Mouse (Mus musculus): ENCODE measurements at regions not wholly inside any gene's neighbourhood (a gene's known extent, or its start where the extent isn't known, plus 50 kb on each side); places are given as distances from the start of the nearest gene placed in this dataset.
A peak's percentile ranks its signal among the peaks of the same experiment; 100 is the strongest.

GRCm38 (mm10) chr3:149846941-149847539 is 856.7 kb upstream of the Adgrl2 start:
- H3K27ac ChIP-seq: no peak overlapping the region
- H3K4me2 ChIP-seq: no peak overlapping the region
- 39% methylated on average over 7 of the region's 7 CpGs for WGBS
- H3K4me1 ChIP-seq: peaks cover 18% of the 10 kb centered on the region
- no peaks in the 10 kb centered on the region; the same call in 1 of the 2 replicates for H3K27me3 ChIP-seq
- H3K4me3 ChIP-seq: no peak overlapping the region
- ATAC-seq (ENCODE audit: insufficient number of reproducible peaks, low FRiP score, low TSS enrichment, low read depth): no peak
- H3K36me3 ChIP-seq: no peaks in the 10 kb centered on the region
- no peaks in the 10 kb centered on the region for H3K9me3 ChIP-seq
- no peak overlapping the region for H3K9ac ChIP-seq

DNA sequence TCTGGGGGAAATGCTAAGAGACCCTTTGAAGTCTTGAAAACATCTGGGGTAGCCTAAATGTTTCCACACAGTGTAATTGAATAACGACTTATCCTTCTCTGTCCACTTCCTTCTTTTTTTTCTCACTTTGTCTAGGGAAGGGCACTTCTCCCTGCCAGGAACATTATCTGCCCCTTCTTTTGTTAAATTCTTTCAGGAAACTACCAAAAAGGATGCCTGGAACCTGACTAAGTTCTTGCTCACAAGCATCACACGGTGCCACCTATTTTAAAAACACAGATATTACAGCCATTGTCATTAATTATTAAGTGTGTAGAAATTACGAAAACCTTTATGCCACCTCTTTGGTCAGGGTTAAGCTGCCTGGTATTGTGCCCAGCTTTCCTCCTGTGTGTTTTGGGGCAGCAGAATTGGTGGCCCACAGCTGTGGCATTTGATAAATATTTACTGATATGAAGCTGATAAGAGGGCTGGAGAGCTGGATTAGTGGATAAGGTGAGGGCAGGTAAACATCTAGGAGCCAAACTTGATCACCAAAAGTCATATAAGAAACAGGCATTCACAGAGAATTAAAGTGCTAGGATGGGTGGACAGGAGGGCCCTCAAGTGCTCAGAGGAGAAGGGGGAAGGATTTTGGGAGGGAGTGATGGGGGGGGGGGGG is 855.6 kb upstream of the Adgrl2 start:
- H3K4me3 ChIP-seq: no peak overlapping the region
- no peaks in the 10 kb centered on the region; the same call in 1 of the 2 replicates for H3K27me3 ChIP-seq

GRCm38 (mm10) chr3:149845083-149845825 is 854.9 kb upstream of the Adgrl2 start:
- peaks cover 18% of the 10 kb centered on the region for H3K4me1 ChIP-seq
- peak overlapping the region; percentile 36 for H3K4me2 ChIP-seq
- H3K27ac ChIP-seq: no peak overlapping the region
- no peaks in the 10 kb centered on the region for H3K36me3 ChIP-seq
- H3K9ac ChIP-seq: no peak overlapping the region
- peak overlapping the region; percentile 19; the same call in 1 of the 2 replicates for H3K4me3 ChIP-seq
- no peaks in the 10 kb centered on the region; the same call in 1 of the 2 replicates for H3K27me3 ChIP-seq
- WGBS: 5% methylated on average over 18 of the region's 18 CpGs
- H3K9me3 ChIP-seq: no peaks in the 10 kb centered on the region
- no peak for ATAC-seq (ENCODE audit: insufficient number of reproducible peaks, low FRiP score, low TSS enrichment, low read depth)

More for the DNA sequence above, 855.6 kb upstream of the Adgrl2 start:
- no peak for ATAC-seq (ENCODE audit: insufficient number of reproducible peaks, low FRiP score, low TSS enrichment, low read depth)
- no peak overlapping the region for H3K4me2 ChIP-seq
- no peak overlapping the region for H3K27ac ChIP-seq
- peaks cover 18% of the 10 kb centered on the region for H3K4me1 ChIP-seq
- no peak overlapping the region for H3K9ac ChIP-seq
- no peaks in the 10 kb centered on the region for H3K36me3 ChIP-seq
- H3K9me3 ChIP-seq: no peaks in the 10 kb centered on the region
- WGBS: 37% methylated on average over 3 of the region's 3 CpGs

- ATAC-seq (ENCODE audit: insufficient number of reproducible peaks, low FRiP score, low TSS enrichment, low read depth): no peak
- no peaks in the 10 kb centered on the region for H3K4me1 ChIP-seq
- H3K4me2 ChIP-seq: no peak overlapping the region
- no peak overlapping the region for H3K4me3 ChIP-seq
- no peaks in the 10 kb centered on the region for H3K9me3 ChIP-seq
- H3K9ac ChIP-seq: no peak overlapping the region
- H3K36me3 ChIP-seq: no peaks in the 10 kb centered on the region
- H3K27me3 ChIP-seq: no peaks in the 10 kb centered on the region
- H3K27ac ChIP-seq: no peak overlapping the region
Observed at GRCm38 (mm10) chr3:149837921-149838320, 847.6 kb upstream of the Adgrl2 start.

- H3K27me3 ChIP-seq: no peaks in the 10 kb centered on the region
- H3K9ac ChIP-seq: no peak overlapping the region
- H3K4me3 ChIP-seq: no peak overlapping the region
- H3K9me3 ChIP-seq: no peaks in the 10 kb centered on the region
- ATAC-seq (ENCODE audit: insufficient number of reproducible peaks, low FRiP score, low TSS enrichment, low read depth): no peak
- WGBS: 27% methylated on average over 11 of the region's 11 CpGs
- H3K4me1 ChIP-seq: no peaks in the 10 kb centered on the region
- H3K4me2 ChIP-seq: no peak overlapping the region
- H3K27ac ChIP-seq: no peak overlapping the region
- no peaks in the 10 kb centered on the region for H3K36me3 ChIP-seq
Observed at GRCm38 (mm10) chr3:149836467-149837233, 846.3 kb upstream of the Adgrl2 start.

DNA sequence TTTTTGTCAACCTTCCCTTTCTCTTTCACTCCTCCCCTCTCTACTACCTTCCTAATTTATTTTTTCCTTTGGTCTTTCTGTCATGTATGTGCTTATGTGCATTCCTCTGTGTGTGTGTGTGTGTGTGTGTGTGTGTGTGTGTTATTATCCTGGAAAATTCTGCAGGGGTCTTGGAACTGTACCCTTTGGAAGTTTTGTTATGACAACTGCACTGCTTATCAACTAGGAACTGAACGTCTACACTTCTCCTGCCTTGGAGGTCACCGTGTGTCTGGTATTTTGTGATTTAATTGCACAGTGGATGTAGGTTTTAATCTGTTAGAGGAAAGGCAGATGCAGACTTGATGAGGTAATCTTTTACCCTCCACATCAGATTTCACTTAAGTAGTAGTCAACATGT is 836.8 kb upstream of the Adgrl2 start:
- 28% methylated on average over 2 of the region's 2 CpGs for WGBS
- no peak overlapping the region for H3K9ac ChIP-seq
- H3K4me2 ChIP-seq: no peak overlapping the region
- no peak overlapping the region for H3K27ac ChIP-seq
- H3K4me1 ChIP-seq: no peaks in the 10 kb centered on the region
- no peak overlapping the region for H3K4me3 ChIP-seq
- ATAC-seq (ENCODE audit: insufficient number of reproducible peaks, low FRiP score, low TSS enrichment, low read depth): no peak
- H3K36me3 ChIP-seq: no peaks in the 10 kb centered on the region
- no peaks in the 10 kb centered on the region for H3K9me3 ChIP-seq
- no peaks in the 10 kb centered on the region for H3K27me3 ChIP-seq

- Histone ChIP-seq H3K9me3 (no peaks in the 10 kb centered on the region), H3K36me3 (no peaks in the 10 kb centered on the region), H3K4me3 (no peak overlapping the region), H3K4me2 (no peak overlapping the region), H3K9ac (no peak overlapping the region), H3K27ac (no peak overlapping the region), H3K27me3 (no peaks in the 10 kb centered on the region), H3K4me1 (no peaks in the 10 kb centered on the region)
- no peak for ATAC-seq (ENCODE audit: insufficient number of reproducible peaks, low FRiP score, low TSS enrichment, low read depth)
- WGBS: 24% methylated on average over 9 of the region's 9 CpGs
Observed at GRCm38 (mm10) chr3:149826757-149827156, 836.4 kb upstream of the Adgrl2 start.

GRCm38 (mm10) chr3:149820670-149821069 is 830.3 kb upstream of the Adgrl2 start:
- no peak for ATAC-seq (ENCODE audit: insufficient number of reproducible peaks, low FRiP score, low TSS enrichment, low read depth)
- Histone ChIP-seq H3K27ac (no peak overlapping the region), H3K36me3 (no peaks in the 10 kb centered on the region), H3K4me2 (no peak overlapping the region), H3K4me3 (no peak overlapping the region), H3K4me1 (no peaks in the 10 kb centered on the region), H3K9me3 (no peaks in the 10 kb centered on the region), H3K9ac (no peak overlapping the region), H3K27me3 (no peaks in the 10 kb centered on the region)
- 37% methylated on average over 3 of the region's 3 CpGs for WGBS

DNA sequence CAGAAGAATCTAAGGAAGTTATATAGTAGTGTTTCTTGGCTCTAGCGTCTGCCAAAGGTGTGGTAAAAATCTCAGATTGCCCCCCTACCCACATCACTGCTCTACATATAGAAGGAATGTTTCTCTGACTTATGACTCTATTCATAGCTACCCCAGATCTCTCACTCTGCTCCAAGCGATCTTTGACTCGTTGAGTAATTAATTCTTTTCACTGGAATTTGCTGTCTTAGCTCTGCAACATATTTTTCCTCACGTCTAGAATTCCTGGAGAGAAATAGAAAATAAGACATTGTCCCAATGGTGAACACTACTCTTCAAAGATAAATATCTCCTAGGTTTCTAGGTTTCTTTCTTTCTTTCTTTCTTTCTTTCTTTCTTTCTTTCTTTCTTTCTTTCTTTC is 829.5 kb upstream of the Adgrl2 start:
- 52% methylated on average over 4 of the region's 4 CpGs for WGBS
- Histone ChIP-seq H3K27ac (no peak overlapping the region), H3K9me3 (no peaks in the 10 kb centered on the region), H3K4me1 (no peaks in the 10 kb centered on the region), H3K27me3 (no peaks in the 10 kb centered on the region), H3K4me2 (no peak overlapping the region), H3K9ac (no peak overlapping the region), H3K36me3 (no peaks in the 10 kb centered on the region), H3K4me3 (no peak overlapping the region)
- ATAC-seq (ENCODE audit: insufficient number of reproducible peaks, low FRiP score, low TSS enrichment, low read depth): no peak

GRCm38 (mm10) chr3:149819081-149819480 is 828.7 kb upstream of the Adgrl2 start:
- no peaks in the 10 kb centered on the region for H3K36me3 ChIP-seq
- no peaks in the 10 kb centered on the region for H3K9me3 ChIP-seq
- no peak for ATAC-seq (ENCODE audit: insufficient number of reproducible peaks, low FRiP score, low TSS enrichment, low read depth)
- H3K4me3 ChIP-seq: no peak overlapping the region
- no peak overlapping the region for H3K4me2 ChIP-seq
- H3K27me3 ChIP-seq: no peaks in the 10 kb centered on the region
- 56% methylated on average over 2 of the region's 2 CpGs for WGBS
- no peak overlapping the region for H3K27ac ChIP-seq
- H3K9ac ChIP-seq: no peak overlapping the region
- H3K4me1 ChIP-seq: no peaks in the 10 kb centered on the region

- no peak overlapping the region for H3K27ac ChIP-seq
- no peak for ATAC-seq (ENCODE audit: insufficient number of reproducible peaks, low FRiP score, low TSS enrichment, low read depth)
Observed at GRCm38 (mm10) chr3:149811036-149811435, 820.7 kb upstream of the Adgrl2 start.

DNA sequence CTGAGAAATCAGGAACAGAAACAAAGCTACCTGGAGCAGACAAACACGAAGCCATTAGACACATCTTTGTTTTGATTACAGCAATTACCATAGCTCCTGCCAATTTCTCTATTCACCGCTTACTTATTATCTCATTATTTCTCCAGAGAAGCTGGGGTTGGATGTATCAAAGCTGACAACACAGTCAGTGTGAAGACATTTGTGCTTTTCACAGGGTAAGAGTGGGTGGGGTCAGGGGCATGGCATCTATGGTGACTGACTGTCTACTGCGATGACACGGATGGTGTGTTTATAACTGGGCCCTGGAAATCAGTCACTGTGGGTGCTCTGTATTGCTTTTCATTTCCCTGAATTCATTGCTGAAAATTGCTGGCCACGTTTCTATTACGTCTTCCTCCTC is 815.0 kb upstream of the Adgrl2 start:
- no peak overlapping the region for H3K4me2 ChIP-seq
- no peaks in the 10 kb centered on the region for H3K4me1 ChIP-seq
- H3K9me3 ChIP-seq: no peaks in the 10 kb centered on the region
- no peak overlapping the region for H3K9ac ChIP-seq
- no peaks in the 10 kb centered on the region for H3K36me3 ChIP-seq
- no peak overlapping the region for H3K27ac ChIP-seq
- H3K4me3 ChIP-seq: no peak overlapping the region
- no peaks in the 10 kb centered on the region for H3K27me3 ChIP-seq
- ATAC-seq (ENCODE audit: insufficient number of reproducible peaks, low FRiP score, low TSS enrichment, low read depth): no peak
- 70% methylated on average over 6 of the region's 6 CpGs for WGBS

More at GRCm38 (mm10) chr3:149811036-149811435, 820.7 kb upstream of the Adgrl2 start:
- Histone ChIP-seq H3K36me3 (no peaks in the 10 kb centered on the region), H3K4me3 (no peak overlapping the region), H3K4me1 (no peaks in the 10 kb centered on the region), H3K4me2 (no peak overlapping the region), H3K27me3 (no peaks in the 10 kb centered on the region), H3K9ac (no peak overlapping the region), H3K9me3 (no peaks in the 10 kb centered on the region)
- 48% methylated on average over 2 of the region's 2 CpGs for WGBS
